Mouse (Mus musculus) megakaryocyte, embryonic 14.5 days (primary cell): ENCODE data around the gene Rdh8. TPM values are rescaled to one million over a fixed set of nuclear protein-coding genes. Genes with fewer than 3 reads are reported as not detected.

Source experiments
- H3K27me3 ChIP-seq: replicated peaks from 2 replicates; pipeline ENCODE3; 2012; ENCODE audit warnings: inconsistent platforms
- H3K36me3 ChIP-seq: replicated peaks from 2 replicates; pipeline ENCODE3; 2012; ENCODE audit warnings: low read length, inconsistent platforms, mixed read lengths
- H3K4me1 ChIP-seq: 2 replicates; pipeline ENCODE4 v1.6.1; 2012; ENCODE audit warnings: inconsistent platforms
- H3K4me3 ChIP-seq: replicated peaks from 2 replicates; pipeline ENCODE3; 2012; ENCODE audit warnings: moderate library complexity, mild to moderate bottlenecking, inconsistent platforms
- H3K9me3 ChIP-seq: 2 replicates; pipeline ENCODE4 v1.6.1; 2012; ENCODE audit warnings: inconsistent platforms
- FLI1 ChIP-seq: IDR thresholded peaks from 2 replicates; pipeline ENCODE4 v1.6.1; 2012; ENCODE audit warnings: low read length, inconsistent platforms, mixed read lengths
- GATA1 ChIP-seq: IDR thresholded peaks from 3 replicates; pipeline ENCODE4 v1.6.1; 2012; ENCODE audit warnings: mixed read lengths, low read length, inconsistent platforms, borderline replicate concordance
- polyA plus RNA-seq: library from polyadenylated mRNA; stranded (reverse); fragments of >175 nt; gene quantifications from 2 replicates; pipeline ENCODE4 v1.2.3, GENCODE M21; 2012; ENCODE audit warnings: low replicate concordance; ENCODE audit not compliant: insufficient read depth

Gene Rdh8
- polyA plus RNA-seq, 1 experiment = not detected

- TF ChIP-seq FLI1 (no peak), GATA1 (no peak)
- no peaks in the 10 kb centered on the region for H3K36me3 ChIP-seq
- peaks cover 15% of the 10 kb centered on the region for H3K9me3 ChIP-seq
- H3K27me3 ChIP-seq = peaks cover 46% of the 10 kb centered on the region
- H3K4me1 ChIP-seq = peaks cover 4% of the 10 kb centered on the region; the same call in 1 of the 2 replicates
- H3K4me3 ChIP-seq = peak overlapping the region; percentile 24
These were observed 19.1 kb downstream of the Rdh8 start for GRCm38 (mm10) chr9:20837184-20837947.

- Histone ChIP-seq H3K9me3 (peaks cover 19% of the 10 kb centered on the region), H3K4me1 (peaks cover 7% of the 10 kb centered on the region; the same call in 1 of the 2 replicates), H3K4me3 (no peak overlapping the region), H3K27me3 (peaks cover 42% of the 10 kb centered on the region), H3K36me3 (no peaks in the 10 kb centered on the region)
- no peak for TF ChIP-seq GATA1
- TF ChIP-seq FLI1 = no peak
These were observed 20.6 kb downstream of the Rdh8 start for GRCm38 (mm10) chr9:20838931-20839330.

GRCm38 (mm10) chr9:20842211-20842610, 23.9 kb downstream of the Rdh8 start:
- H3K27me3 ChIP-seq = peaks cover 49% of the 10 kb centered on the region
- H3K9me3 ChIP-seq = peaks cover 19% of the 10 kb centered on the region
- no peaks in the 10 kb centered on the region for H3K36me3 ChIP-seq
- TF ChIP-seq GATA1 = no peak
- no peak for TF ChIP-seq FLI1
- H3K4me1 ChIP-seq = peaks cover 7% of the 10 kb centered on the region; the same call in 1 of the 2 replicates
- no peak overlapping the region for H3K4me3 ChIP-seq

- Histone ChIP-seq H3K27me3 (peaks cover 50% of the 10 kb centered on the region), H3K4me3 (no peak overlapping the region), H3K36me3 (no peaks in the 10 kb centered on the region), H3K4me1 (peaks cover 7% of the 10 kb centered on the region; the same call in 1 of the 2 replicates), H3K9me3 (peaks cover 19% of the 10 kb centered on the region)
- TF ChIP-seq FLI1 (no peak), GATA1 (no peak)
These were observed 24.4 kb downstream of the Rdh8 start for GRCm38 (mm10) chr9:20842670-20843069.

GRCm38 (mm10) chr9:20850179-20850578, 31.9 kb downstream of the Rdh8 start:
- no peaks in the 10 kb centered on the region for H3K4me1 ChIP-seq
- peaks cover 47% of the 10 kb centered on the region for H3K27me3 ChIP-seq
- TF ChIP-seq GATA1 = no peak
- TF ChIP-seq FLI1 = no peak
- H3K9me3 ChIP-seq = no peaks in the 10 kb centered on the region
- H3K4me3 ChIP-seq = no peak overlapping the region
- no peaks in the 10 kb centered on the region for H3K36me3 ChIP-seq

GRCm38 (mm10) chr9:20857131-20857530, 38.8 kb downstream of the Rdh8 start:
- no peak for TF ChIP-seq GATA1
- TF ChIP-seq FLI1 = no peak
- no peaks in the 10 kb centered on the region for H3K36me3 ChIP-seq
- peaks cover 6% of the 10 kb centered on the region; the same call in 1 of the 2 replicates for H3K4me1 ChIP-seq
- peaks cover 40% of the 10 kb centered on the region for H3K27me3 ChIP-seq
- H3K9me3 ChIP-seq = no peaks in the 10 kb centered on the region
- no peak overlapping the region for H3K4me3 ChIP-seq

GRCm38 (mm10) chr9:20859926-20860325, 41.6 kb downstream of the Rdh8 start:
- Histone ChIP-seq H3K4me1 (peaks cover 8% of the 10 kb centered on the region), H3K9me3 (no peaks in the 10 kb centered on the region), H3K27me3 (peaks cover 21% of the 10 kb centered on the region), H3K36me3 (no peaks in the 10 kb centered on the region), H3K4me3 (no peak overlapping the region)
- no peak for TF ChIP-seq FLI1
- no peak for TF ChIP-seq GATA1

- H3K36me3 ChIP-seq = no peaks in the 10 kb centered on the region
- H3K9me3 ChIP-seq = no peaks in the 10 kb centered on the region
- H3K27me3 ChIP-seq = peaks cover 23% of the 10 kb centered on the region
- no peak overlapping the region for H3K4me3 ChIP-seq
- H3K4me1 ChIP-seq = peaks cover 20% of the 10 kb centered on the region
- TF ChIP-seq FLI1 = no peak
- TF ChIP-seq GATA1 = no peak
These were observed 43.5 kb downstream of the Rdh8 start for GRCm38 (mm10) chr9:20861821-20862220.

GRCm38 (mm10) chr9:20862225-20862624, 43.9 kb downstream of the Rdh8 start:
- no peak for TF ChIP-seq FLI1
- TF ChIP-seq GATA1 = no peak
- H3K4me3 ChIP-seq = no peak overlapping the region
- no peaks in the 10 kb centered on the region for H3K36me3 ChIP-seq
- peaks cover 25% of the 10 kb centered on the region for H3K27me3 ChIP-seq
- H3K9me3 ChIP-seq = no peaks in the 10 kb centered on the region
- peaks cover 23% of the 10 kb centered on the region for H3K4me1 ChIP-seq

- Histone ChIP-seq H3K27me3 (peaks cover 21% of the 10 kb centered on the region), H3K9me3 (no peaks in the 10 kb centered on the region), H3K4me1 (peaks cover 45% of the 10 kb centered on the region), H3K36me3 (peaks cover 20% of the 10 kb centered on the region), H3K4me3 (no peak overlapping the region)
- no peak for TF ChIP-seq GATA1
- no peak for TF ChIP-seq FLI1
These were observed 48.6 kb downstream of the Rdh8 start for GRCm38 (mm10) chr9:20866879-20867278.
